Mouse (Mus musculus) hindbrain, postnatal 0 days (tissue): ENCODE measurements around the gene Efcab1. TPM values are rescaled to one million over a fixed set of nuclear protein-coding genes. Genes with fewer than 3 reads are reported as not detected.
"Not testable (repeated sequence)": the region's sequence is repeated elsewhere in the genome, so short reads cannot be mapped to it uniquely, and the experiment has no call there.

ENCODE experiments used
- ATAC-seq: fragments of 200-750 bp; cut with Nextera tagmentation; 2 replicates; pipeline ENCODE4 v1.8.0; 2017; ENCODE audit warnings: mild to moderate bottlenecking, moderate TSS enrichment, moderate library complexity
- DNase-seq: peaks from one replicate; pipeline ENCODE4 v3.0.0-alpha.2; 2015; ENCODE audit warnings: low spot score
- H3K27ac ChIP-seq: fragments of 300-500 bp; sonication (generic); 2 replicates; pipeline ENCODE4 v1.5.1; 2014; ENCODE audit warnings: mild to moderate bottlenecking
- H3K27me3 ChIP-seq: fragments of 300-500 bp; sonication (generic); 2 replicates; pipeline ENCODE4 v1.6.1; 2014; ENCODE audit warnings: low read length, mixed read lengths; ENCODE audit not compliant: insufficient read depth
- H3K36me3 ChIP-seq: fragments of 300-500 bp; sonication (generic); 2 replicates; pipeline ENCODE4 v1.6.1; 2014; ENCODE audit warnings: low read length, mixed read lengths; ENCODE audit not compliant: insufficient read depth
- H3K4me1 ChIP-seq: fragments of 300-500 bp; sonication (generic); 2 replicates; pipeline ENCODE4 v1.6.1; 2014; ENCODE audit warnings: antibody characterized with exemption, low read length, mixed read lengths; ENCODE audit not compliant: insufficient read depth
- H3K4me2 ChIP-seq: fragments of 300-500 bp; sonication (generic); 2 replicates; pipeline ENCODE4 v1.6.1; 2014; ENCODE audit warnings: low read depth, mild to moderate bottlenecking, low read length, moderate library complexity, mixed read lengths
- H3K4me3 ChIP-seq: fragments of 300-500 bp; sonication (generic); 2 replicates; pipeline ENCODE4 v1.5.1; 2014; ENCODE audit warnings: low read length
- H3K9ac ChIP-seq: fragments of 300-500 bp; sonication (generic); replicated peaks from 2 replicates; pipeline ENCODE4 v1.6.1; 2014; ENCODE audit warnings: mild to moderate bottlenecking, low read length, moderate library complexity, mixed read lengths
- H3K9me3 ChIP-seq: fragments of 300-500 bp; sonication (generic); 2 replicates; pipeline ENCODE4 v1.6.1; 2016; ENCODE audit warnings: low read length, mixed read lengths
- CTCF ChIP-seq: IDR thresholded peaks from 2 replicates; pipeline ENCODE4 v1.5.1; 2016; ENCODE audit warnings: antibody characterized with exemption, control low read depth, low read depth
- WGBS: fragments of 180-500 bp; shearing (Covaris S2); extraction: QIAGEN DNeasy Blood & Tissue Kit; methylation state at CpG from one replicate; pipeline ENCODE4 v1.1.7; 2014; 5-methylcytosine and 5-hydroxymethylcytosine counted together
- polyA plus RNA-seq: library from polyadenylated mRNA; unstranded; fragments of >200 nt; fragmentation: Nextera tagmentation; extraction: Ambion mirVana; gene quantifications from 2 replicates; pipeline ENCODE4 v1.2.1, GENCODE M21; 2015
- total RNA-seq: library from RNA; depleted of rRNA; stranded (reverse); fragments of >200 nt; gene quantifications from 2 replicates; pipeline ENCODE4 v1.2.3, GENCODE M21; 2014

Gene Efcab1
- total and polyA plus RNA-seq, 2 experiments from 2014 or later, result 11.7 to 17.6 TPM

GRCm38 (mm10) chr16:14895543-14895942 lies 10.9 kb upstream of the Efcab1 start:
- Histone ChIP-seq H3K4me1 (no peaks in the 10 kb centered on the region), H3K36me3 (no peaks in the 10 kb centered on the region), H3K27me3 (no peaks in the 10 kb centered on the region), H3K4me3 (no peak overlapping the region), H3K4me2 (no peak overlapping the region), H3K9me3 (no peaks in the 10 kb centered on the region), H3K27ac (no peak overlapping the region), H3K9ac (no peak overlapping the region)
- WGBS, result 84% methylated on average over 2 of the region's 2 CpGs
- ATAC-seq, result no peak
- DNase-seq, result no peak
- no peak for TF ChIP-seq CTCF

GRCm38 (mm10) chr16:14930711-14931110 lies 24.3 kb downstream of the Efcab1 start:
- H3K4me3 ChIP-seq, H3K4me2 ChIP-seq, H3K27ac ChIP-seq, H3K9me3 ChIP-seq, DNase-seq, ATAC-seq, H3K9ac ChIP-seq, H3K4me1 ChIP-seq, H3K27me3 ChIP-seq, H3K36me3 ChIP-seq: not testable (repeated sequence)
- WGBS, result 37% methylated on average over 3 of the region's 3 CpGs

GRCm38 (mm10) chr16:14936478-14937166 lies 30.2 kb downstream of the Efcab1 start:
- not testable (repeated sequence) for H3K9me3 ChIP-seq, H3K4me1 ChIP-seq, H3K9ac ChIP-seq, H3K4me3 ChIP-seq, H3K27ac ChIP-seq, H3K36me3 ChIP-seq, H3K27me3 ChIP-seq, H3K4me2 ChIP-seq
- ATAC-seq, result 0 out of 2 replicates have a peak, but pooled peaks have one; percentile 32
- peak; percentile 31 for DNase-seq
- WGBS, result 57% methylated on average over 7 of the region's 7 CpGs

GRCm38 (mm10) chr16:14939552-14939951 lies 33.1 kb downstream of the Efcab1 start:
- Histone ChIP-seq H3K9me3 (no peaks in the 10 kb centered on the region), H3K27ac (no peak overlapping the region), H3K9ac (no peak overlapping the region), H3K27me3 (no peaks in the 10 kb centered on the region), H3K4me2 (no peak overlapping the region), H3K36me3 (no peaks in the 10 kb centered on the region), H3K4me1 (no peaks in the 10 kb centered on the region), H3K4me3 (no peak overlapping the region)
- no peak for ATAC-seq
- DNase-seq, result no peak
- no peak for TF ChIP-seq CTCF
- 79% methylated on average over 1 of the region's 1 CpGs for WGBS

- H3K9me3 ChIP-seq, result no peaks in the 10 kb centered on the region
- TF ChIP-seq CTCF, result no peak
These were observed 33.7 kb downstream of the Efcab1 start for GRCm38 (mm10) chr16:14939994-14940715.

GRCm38 (mm10) chr16:14940898-14941297 lies 34.5 kb downstream of the Efcab1 start:
- no peaks in the 10 kb centered on the region for H3K27me3 ChIP-seq
- WGBS, result 51% methylated on average over 3 of the region's 3 CpGs
- ATAC-seq (peak; percentile 45; the same call in 1 of the 2 replicates), DNase-seq (peak; percentile 32)
- TF ChIP-seq CTCF, result no peak
- no peak overlapping the region for H3K4me3 ChIP-seq
- H3K27ac ChIP-seq, result no peak overlapping the region
- H3K36me3 ChIP-seq, result no peaks in the 10 kb centered on the region
- H3K9ac ChIP-seq, result no peak overlapping the region
- H3K4me1 ChIP-seq, result no peaks in the 10 kb centered on the region
- H3K4me2 ChIP-seq, result no peak overlapping the region
- no peaks in the 10 kb centered on the region for H3K9me3 ChIP-seq

More at GRCm38 (mm10) chr16:14939994-14940715, 33.7 kb downstream of the Efcab1 start:
- Histone ChIP-seq H3K9ac (no peak overlapping the region), H3K4me1 (no peaks in the 10 kb centered on the region), H3K27me3 (no peaks in the 10 kb centered on the region), H3K36me3 (no peaks in the 10 kb centered on the region), H3K4me3 (no peak overlapping the region), H3K4me2 (no peak overlapping the region), H3K27ac (no peak overlapping the region)
- ATAC-seq (no peak), DNase-seq (no peak)
- WGBS, result 64% methylated on average over 1 of the region's 1 CpGs

GRCm38 (mm10) chr16:14943530-14943929 lies 37.1 kb downstream of the Efcab1 start:
- Histone ChIP-seq H3K9ac (no peak overlapping the region), H3K27ac (no peak overlapping the region), H3K27me3 (no peaks in the 10 kb centered on the region), H3K4me2 (no peak overlapping the region), H3K4me1 (no peaks in the 10 kb centered on the region), H3K4me3 (no peak overlapping the region), H3K36me3 (no peaks in the 10 kb centered on the region), H3K9me3 (no peaks in the 10 kb centered on the region)
- DNase-seq (no peak), ATAC-seq (no peak)
- no peak for TF ChIP-seq CTCF
- WGBS, result 75% methylated on average over 2 of the region's 2 CpGs

- H3K9me3 ChIP-seq, H3K4me1 ChIP-seq, DNase-seq, H3K36me3 ChIP-seq, ATAC-seq, H3K27ac ChIP-seq, H3K27me3 ChIP-seq, H3K4me2 ChIP-seq, H3K9ac ChIP-seq, H3K4me3 ChIP-seq: not testable (repeated sequence)
- 93% methylated on average over 2 of the region's 2 CpGs for WGBS
These were observed 41.2 kb downstream of the Efcab1 start for GRCm38 (mm10) chr16:14947561-14947960.
